ENCODE assay signal across 22 mouse cellular contexts in the genomic region with DNA sequence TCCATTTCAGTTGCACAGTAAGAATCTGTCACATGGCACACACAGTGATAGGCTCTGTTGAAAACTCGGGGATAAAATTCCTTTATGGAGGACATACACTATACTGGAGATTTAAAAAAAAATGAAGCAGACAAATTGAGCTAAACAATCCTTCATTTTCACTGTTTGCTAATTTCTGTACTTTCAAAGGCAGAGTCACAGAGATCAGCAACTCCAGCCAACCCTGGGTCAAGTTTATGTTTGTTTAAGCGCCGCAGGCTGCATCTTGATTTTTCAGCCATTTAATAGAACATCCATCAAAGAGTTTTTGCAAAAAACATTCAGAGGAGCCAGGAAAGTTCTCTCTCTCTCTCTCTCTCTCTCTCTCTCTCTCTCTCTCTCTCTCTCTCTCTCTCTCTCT.
DNase-seq lines count a peak whose midpoint lies in the region; ATAC-seq and TF ChIP-seq lines count a peak whose summit lies in the region.
"Had no signal": no experiment of that assay in that cellular context is flagged by ENCODE, and none has a peak within 500 bp of the region (broad histone marks: within the 10 kb centered on the region; RNA-seq: fewer than 3 reads in every experiment).

No protein-coding gene starts in this region.

- H3K4me3 ChIP-seq in kidney, embryonic 15.5 days (replicated peaks): no peak overlapping the region
- no peak overlapping the region for H3K4me3 ChIP-seq in lung, embryonic 14.5 days (ENCODE audit: low read depth, low read length)
- no peak overlapping the region for H3K4me3 ChIP-seq in lung, embryonic 16.5 days (ENCODE audit: low read length)
- H3K4me3 ChIP-seq in lung, adult 2 months (replicated peaks; ENCODE audit: extremely low read depth, low read depth, low read length): no peak overlapping the region
- no peak overlapping the region for H3K4me3 ChIP-seq in stomach, embryonic 16.5 days (replicated peaks; ENCODE audit: low read length)
- H3K4me3 ChIP-seq in stomach, postnatal 0 days (ENCODE audit: low read depth, low read length): no peak overlapping the region
- H3K4me3 ChIP-seq: embryonic facial prominence, embryonic 13.5 days; embryonic facial prominence, embryonic 15.5 days; erythroblast, embryonic 14.5 days; forebrain, embryonic 10.5 days; forebrain, embryonic 12.5 days had no signal

- no peak for TF ChIP-seq CTCF in lung, embryonic 14.5 days (IDR thresholded peaks at IDR 0.05; ENCODE audit: low read depth)
- TF ChIP-seq CTCF in lung, adult 2 months (IDR thresholded peaks at IDR 0.05; ENCODE audit: insufficient read depth, low read length): no peak
- no peak for TF ChIP-seq CTCF in stomach, postnatal 0 days (IDR thresholded peaks at IDR 0.05; ENCODE audit: low read depth)

- TF ChIP-seq POLR2A in lung, adult 2 months (IDR thresholded peaks at IDR 0.05; ENCODE audit: borderline replicate concordance, extremely low read depth, low read depth, low read length): no peak

- no peaks in the 10 kb centered on the region for H3K9me3 ChIP-seq in kidney, embryonic 15.5 days (replicated peaks)
- H3K9me3 ChIP-seq in lung, embryonic 14.5 days (ENCODE audit: low read depth, low read length): no peaks in the 10 kb centered on the region
- no peaks in the 10 kb centered on the region for H3K9me3 ChIP-seq in lung, embryonic 16.5 days (ENCODE audit: control insufficient read depth, low read length)
- no peaks in the 10 kb centered on the region for H3K9me3 ChIP-seq in stomach, embryonic 16.5 days (replicated peaks; ENCODE audit: control insufficient read depth, low read length)
- H3K9me3 ChIP-seq in stomach, postnatal 0 days (ENCODE audit: control insufficient read depth, low read length): no peaks in the 10 kb centered on the region
- H3K9me3 ChIP-seq: embryonic facial prominence, embryonic 13.5 days; embryonic facial prominence, embryonic 15.5 days; forebrain, embryonic 10.5 days; forebrain, embryonic 12.5 days had no signal

- H3K27me3 ChIP-seq in kidney, embryonic 15.5 days: peaks cover 21% of the 10 kb centered on the region; the same call in 1 of the 2 replicates
- H3K27me3 ChIP-seq in lung, embryonic 14.5 days (ENCODE audit: insufficient read depth, low read length): peaks cover 5% of the 10 kb centered on the region; the same call in 1 of the 2 replicates
- peaks cover 15% of the 10 kb centered on the region; the same call in 1 of the 2 replicates for H3K27me3 ChIP-seq in lung, embryonic 16.5 days (ENCODE audit: control insufficient read depth, insufficient read depth, low read depth, low read length)
- H3K27me3 ChIP-seq in stomach, embryonic 16.5 days (ENCODE audit: control insufficient read depth, insufficient read depth, low read length): no peaks in the 10 kb centered on the region
- H3K27me3 ChIP-seq in stomach, postnatal 0 days (ENCODE audit: control insufficient read depth, insufficient read depth, low read length): no peaks in the 10 kb centered on the region
- H3K27me3 ChIP-seq: embryonic facial prominence, embryonic 13.5 days; embryonic facial prominence, embryonic 15.5 days had no signal

- no peak overlapping the region for H3K4me2 ChIP-seq in kidney, embryonic 15.5 days
- no peak overlapping the region for H3K4me2 ChIP-seq in lung, embryonic 14.5 days
- H3K4me2 ChIP-seq in lung, embryonic 16.5 days (ENCODE audit: low read depth, low read length): no peak overlapping the region
- no peak overlapping the region for H3K4me2 ChIP-seq in stomach, embryonic 16.5 days (ENCODE audit: low read depth, low read length)
- no peak overlapping the region for H3K4me2 ChIP-seq in stomach, postnatal 0 days (replicated peaks; ENCODE audit: low read depth)
- H3K4me2 ChIP-seq: embryonic facial prominence, embryonic 13.5 days; embryonic facial prominence, embryonic 15.5 days; forebrain, embryonic 12.5 days had no signal

- H3K36me3 ChIP-seq in kidney, embryonic 15.5 days: no peaks in the 10 kb centered on the region
- H3K36me3 ChIP-seq in lung, embryonic 14.5 days (ENCODE audit: insufficient read depth): no peaks in the 10 kb centered on the region
- no peaks in the 10 kb centered on the region for H3K36me3 ChIP-seq in lung, embryonic 16.5 days (ENCODE audit: control insufficient read depth, insufficient read depth, low read length)
- H3K36me3 ChIP-seq in stomach, embryonic 16.5 days (ENCODE audit: control insufficient read depth, insufficient read depth, low read length): no peaks in the 10 kb centered on the region
- H3K36me3 ChIP-seq in stomach, postnatal 0 days (ENCODE audit: control insufficient read depth, insufficient read depth, low read length): no peaks in the 10 kb centered on the region
- H3K36me3 ChIP-seq: embryonic facial prominence, embryonic 13.5 days; embryonic facial prominence, embryonic 15.5 days; forebrain, embryonic 10.5 days; forebrain, embryonic 12.5 days had no signal

- ATAC-seq in kidney, embryonic 15.5 days (replicated peaks; ENCODE audit: low FRiP score): no peak
- ATAC-seq in lung, embryonic 14.5 days (ENCODE audit: insufficient read depth): peak; percentile 81
- peak; percentile 75; the same call in 1 of the 2 replicates for ATAC-seq in lung, embryonic 16.5 days (ENCODE audit: low read depth)
- ATAC-seq in stomach, embryonic 16.5 days (ENCODE audit: insufficient read depth, low FRiP score): peak; percentile 37; the same call in 1 of the 2 replicates
- no peak for ATAC-seq in stomach, postnatal 0 days (ENCODE audit: low FRiP score, low TSS enrichment)
- ATAC-seq: forebrain, embryonic 14.5 days had no signal

- DNase-seq in kidney, postnatal 10 days: peak; percentile 16
- peak; percentile 88 for DNase-seq in lung, embryonic 14.5 days
- DNase-seq in lung, postnatal 4 days: no peak
- DNase-seq in lung, adult 2 months: no peak
- no peak for DNase-seq in stomach, postnatal 0 days (ENCODE audit: low spot score)
- DNase-seq: adrenal gland, adult 2 months; adrenal gland, postnatal 10 days; adrenal gland, postnatal 25 days; cerebellum, adult 11 months; cerebellum, adult 18-20 months; cerebellum, adult 8-10 months; cerebellum, adult 9-11 months; cerebellum, postnatal 36 days had no signal

- 24% methylated on average over 3 of the region's 3 CpGs for WGBS in kidney, embryonic 15.5 days
- 15% methylated on average over 3 of the region's 3 CpGs for WGBS in lung, embryonic 14.5 days
- WGBS in lung, embryonic 16.5 days: 19% methylated on average over 3 of the region's 3 CpGs
- WGBS in lung, adult 2 months: 49% methylated on average over 3 of the region's 3 CpGs
- WGBS in stomach, embryonic 16.5 days: 15% methylated on average over 3 of the region's 3 CpGs
- WGBS in stomach, postnatal 0 days: 10% methylated on average over 3 of the region's 3 CpGs

- H3K27ac ChIP-seq in kidney, embryonic 15.5 days: no peak overlapping the region
- no peak overlapping the region for H3K27ac ChIP-seq in lung, embryonic 14.5 days (ENCODE audit: low read depth)
- H3K27ac ChIP-seq in lung, embryonic 16.5 days (ENCODE audit: low read length): no peak overlapping the region
- no peak overlapping the region for H3K27ac ChIP-seq in stomach, embryonic 16.5 days (ENCODE audit: low read length)
- H3K27ac ChIP-seq in stomach, postnatal 0 days (replicated peaks): no peak overlapping the region
- H3K27ac ChIP-seq: embryonic facial prominence, embryonic 13.5 days; embryonic facial prominence, embryonic 15.5 days; forebrain, embryonic 10.5 days; forebrain, embryonic 12.5 days had no signal

- H3K9ac ChIP-seq in kidney, embryonic 15.5 days: no peak overlapping the region
- no peak overlapping the region for H3K9ac ChIP-seq in lung, embryonic 14.5 days
- H3K9ac ChIP-seq in lung, embryonic 16.5 days (ENCODE audit: low read length): no peak overlapping the region
- no peak overlapping the region for H3K9ac ChIP-seq in stomach, embryonic 16.5 days (ENCODE audit: low read length)
- no peak overlapping the region for H3K9ac ChIP-seq in stomach, postnatal 0 days (ENCODE audit: low read length)
- H3K9ac ChIP-seq: embryonic facial prominence, embryonic 13.5 days; embryonic facial prominence, embryonic 15.5 days; forebrain, embryonic 12.5 days had no signal

- H3K4me1 ChIP-seq in kidney, embryonic 15.5 days: peaks cover 17% of the 10 kb centered on the region
- H3K4me1 ChIP-seq in lung, embryonic 14.5 days (ENCODE audit: insufficient read depth): no peaks in the 10 kb centered on the region
- no peaks in the 10 kb centered on the region for H3K4me1 ChIP-seq in lung, embryonic 16.5 days (replicated peaks; ENCODE audit: control insufficient read depth, insufficient read depth, low read length)
- no peaks in the 10 kb centered on the region for H3K4me1 ChIP-seq in lung, adult 2 months (ENCODE audit: control insufficient read depth, insufficient read depth, low read length)
- H3K4me1 ChIP-seq in stomach, embryonic 16.5 days (ENCODE audit: control insufficient read depth, insufficient read depth, low read length): no peaks in the 10 kb centered on the region
- H3K4me1 ChIP-seq in stomach, postnatal 0 days (replicated peaks; ENCODE audit: control insufficient read depth, insufficient read depth): no peaks in the 10 kb centered on the region
- H3K4me1 ChIP-seq: embryonic facial prominence, embryonic 13.5 days; embryonic facial prominence, embryonic 15.5 days; forebrain, embryonic 10.5 days; forebrain, embryonic 12.5 days had no signal

- no peak for TF ChIP-seq EP300 in stomach, postnatal 0 days (optimal IDR thresholded peaks at IDR 0.05)

Comparison
In these comparisons a context has a peak if more than half of its experiments do, and no peak if none do; other contexts are left out.
1. DNase-seq: peak in kidney, postnatal 10 days (single experiment) and lung, embryonic 14.5 days (single experiment); none in lung, postnatal 4 days (0 of 2), lung, adult 2 months (single experiment) and stomach, postnatal 0 days (single experiment).
2. ATAC-seq: peak in lung, embryonic 14.5 days (single experiment), lung, embryonic 16.5 days (single experiment) and stomach, embryonic 16.5 days (single experiment); none in kidney, embryonic 15.5 days (single experiment) and stomach, postnatal 0 days (single experiment).